Mouse (Mus musculus): ENCODE measurements around the gene Kmt2d. TPM values are rescaled to one million over a fixed set of nuclear protein-coding genes. Genes with fewer than 3 reads are reported as not detected.

The Kmt2d gene
- polyA plus RNA-seq, 1 experiment, result 37.5 TPM

- no peak for DNase-seq (ENCODE audit: low read depth)
- TF ChIP-seq POLR2A (IDR thresholded peaks at IDR 0.05; ENCODE audit: borderline replicate concordance, extremely low read depth, insufficient read depth, insufficient read length, poor library complexity, severe bottlenecking) (no peak), CTCF (IDR thresholded peaks at IDR 0.05; ENCODE audit: borderline replicate concordance, extremely low read depth, insufficient read depth, insufficient read length) (no peak)
Measured at GRCm38 (mm10) chr15:98791221-98791620, 79.8 kb downstream of the Kmt2d start.

- DNase-seq (ENCODE audit: low read depth), result no peak
- TF ChIP-seq CTCF (IDR thresholded peaks at IDR 0.05; ENCODE audit: borderline replicate concordance, extremely low read depth, insufficient read depth, insufficient read length), result no peak
- TF ChIP-seq POLR2A (IDR thresholded peaks at IDR 0.05; ENCODE audit: borderline replicate concordance, extremely low read depth, insufficient read depth, insufficient read length, poor library complexity, severe bottlenecking), result no peak
Measured at GRCm38 (mm10) chr15:98790761-98791160, 80.2 kb downstream of the Kmt2d start.

- DNase-seq (ENCODE audit: low read depth), result no peak
- no peak for TF ChIP-seq POLR2A (IDR thresholded peaks at IDR 0.05; ENCODE audit: borderline replicate concordance, extremely low read depth, insufficient read depth, insufficient read length, poor library complexity, severe bottlenecking)
- TF ChIP-seq CTCF (IDR thresholded peaks at IDR 0.05; ENCODE audit: borderline replicate concordance, extremely low read depth, insufficient read depth, insufficient read length), result peak; percentile 59; the same call in 1 of the 2 replicates
Measured at GRCm38 (mm10) chr15:98789661-98790535, 81.1 kb downstream of the Kmt2d start, which contains the start of gene Wnt1. Wnt1 (plus strand) TSS chr15:98789857.

- DNase-seq (ENCODE audit: low read depth), result no peak
- TF ChIP-seq POLR2A (IDR thresholded peaks at IDR 0.05; ENCODE audit: borderline replicate concordance, extremely low read depth, insufficient read depth, insufficient read length, poor library complexity, severe bottlenecking), result no peak
- TF ChIP-seq CTCF (IDR thresholded peaks at IDR 0.05; ENCODE audit: borderline replicate concordance, extremely low read depth, insufficient read depth, insufficient read length), result no peak
Measured at GRCm38 (mm10) chr15:98788972-98789660, 81.9 kb downstream of the Kmt2d start.

- peak; percentile 68 for DNase-seq (ENCODE audit: low read depth)
- TF ChIP-seq POLR2A (IDR thresholded peaks at IDR 0.05; ENCODE audit: borderline replicate concordance, extremely low read depth, insufficient read depth, insufficient read length, poor library complexity, severe bottlenecking) (no peak), CTCF (IDR thresholded peaks at IDR 0.05; ENCODE audit: borderline replicate concordance, extremely low read depth, insufficient read depth, insufficient read length) (peak; percentile 73)
Measured at GRCm38 (mm10) chr15:98787930-98788329, 83.1 kb downstream of the Kmt2d start.

- DNase-seq (ENCODE audit: low read depth), result no peak
- TF ChIP-seq CTCF (IDR thresholded peaks at IDR 0.05; ENCODE audit: borderline replicate concordance, extremely low read depth, insufficient read depth, insufficient read length), result peak; percentile 62; the same call in 1 of the 2 replicates
- no peak for TF ChIP-seq POLR2A (IDR thresholded peaks at IDR 0.05; ENCODE audit: borderline replicate concordance, extremely low read depth, insufficient read depth, insufficient read length, poor library complexity, severe bottlenecking)
Measured at GRCm38 (mm10) chr15:98785744-98786143, 85.3 kb downstream of the Kmt2d start.

Other genes starting within 250 kb of the Kmt2d start
- gene Cacnb3, start 240.4 kb downstream of the Kmt2d start, polyA plus RNA-seq (2012; rRNA removed), result 287 and 323 TPM in 2 replicates
- gene Ddx23, start 208.3 kb downstream of the Kmt2d start, polyA plus RNA-seq (2012; rRNA removed), result 38.9 and 55.6 TPM in 2 replicates
- 13.7 and 14.0 TPM in 2 replicates for gene Rnd1, start 193.7 kb downstream of the Kmt2d start, polyA plus RNA-seq (2012; rRNA removed)
- 1.7 and 3.2 TPM in 2 replicates for gene Ccdc65, start 163.0 kb downstream of the Kmt2d start, polyA plus RNA-seq (2012; rRNA removed)
- gene Fkbp11, start 143.0 kb downstream of the Kmt2d start, polyA plus RNA-seq (2012; rRNA removed), result 4.7 and 5.9 TPM in 2 replicates
- gene Arf3, start 108.0 kb downstream of the Kmt2d start, polyA plus RNA-seq (2012; rRNA removed), result 119 and 156 TPM in 2 replicates
- 0.95 and 2.4 TPM in 2 replicates for gene Wnt10b, start 93.1 kb downstream of the Kmt2d start, polyA plus RNA-seq (2012; rRNA removed)
- gene Wnt1, start 81.3 kb downstream of the Kmt2d start, polyA plus RNA-seq (2012; rRNA removed), result 1.2 and 2.9 TPM in 2 replicates
- gene Ddn, start 61.7 kb downstream of the Kmt2d start, polyA plus RNA-seq (2012; rRNA removed), result 1.8 and 2.2 TPM in 2 replicates
- gene Prkag1, start 39.7 kb downstream of the Kmt2d start, polyA plus RNA-seq (2012; rRNA removed), result 71.8 and 85.7 TPM in 2 replicates
- 24.6 and 40.8 TPM in 2 replicates for gene Rhebl1, start 23.3 kb upstream of the Kmt2d start, polyA plus RNA-seq (2012; rRNA removed)
- gene Dhh, start 27.3 kb upstream of the Kmt2d start, polyA plus RNA-seq (2012; rRNA removed), result 0.37 and 0.88 TPM in 2 replicates
- 106 and 176 TPM in 2 replicates for gene Lmbr1l, start 47.0 kb upstream of the Kmt2d start, polyA plus RNA-seq (2012; rRNA removed)
- gene Tuba1b, start 63.4 kb upstream of the Kmt2d start, polyA plus RNA-seq (2012; rRNA removed), result 2,160 and 2,864 TPM in 2 replicates
- gene Gm49450, start 82.3 kb upstream of the Kmt2d start, polyA plus RNA-seq (2012; rRNA removed), result 136 and 183 TPM in 2 replicates
- 11,216 and 14,471 TPM in 2 replicates for gene Tuba1a, start 82.5 kb upstream of the Kmt2d start, polyA plus RNA-seq (2012; rRNA removed)
- 62.6 and 100 TPM in 2 replicates for gene Tuba1c, start 158.7 kb upstream of the Kmt2d start, polyA plus RNA-seq (2012; rRNA removed)
- 14.0 and 47.0 TPM in 2 replicates for gene Prph, start 184.0 kb upstream of the Kmt2d start, polyA plus RNA-seq (2012; rRNA removed)
- gene Troap, start 203.4 kb upstream of the Kmt2d start, polyA plus RNA-seq (2012; rRNA removed), result 12.1 and 27.9 TPM in 2 replicates
- gene C1ql4, start 216.6 kb upstream of the Kmt2d start, polyA plus RNA-seq (2012; rRNA removed), result 7.0 and 15.6 TPM in 2 replicates
- 0.82 and 0.92 TPM in 2 replicates for gene Dnajc22, start 222.0 kb upstream of the Kmt2d start, polyA plus RNA-seq (2012; rRNA removed)

Measured in brain, embryonic 14.5 days (tissue).